Mouse (Mus musculus) c-Kit-positive CD71-positive TER-119-positive erythroid progenitor cells, embryonic 14.5 days (primary cell): ENCODE results near the gene Tcte2.
"Not testable (repeated sequence)": the region's sequence is repeated elsewhere in the genome, so short reads cannot be mapped to it uniquely, and the experiment has no call there.

Experiments
- DNase-seq: peaks from one replicate; pipeline ENCODE4 v3.0.0-alpha.2; 2013; ENCODE audit warnings: low spot score

Gene Tcte2

GRCm38 (mm10) chr17:13761179-13761913 is at the start of gene Tcte2:
Gene Tcte2, minus strand, starts transcription at chr17:13761825.
- no peak for DNase-seq

- DNase-seq = no peak
Measured at GRCm38 (mm10) chr17:13806016-13806415, 44.4 kb upstream of the Tcte2 start.

GRCm38 (mm10) chr17:13802836-13803408 is 41.3 kb upstream of the Tcte2 start:
- no peak for DNase-seq

GRCm38 (mm10) chr17:13797691-13798090 is 36.1 kb upstream of the Tcte2 start:
- no peak for DNase-seq

GRCm38 (mm10) chr17:13790033-13790432 is 28.4 kb upstream of the Tcte2 start:
- DNase-seq = not testable (repeated sequence)

- DNase-seq = no peak
Measured at GRCm38 (mm10) chr17:13783469-13783868, 21.8 kb upstream of the Tcte2 start.

- no peak for DNase-seq
Measured at GRCm38 (mm10) chr17:13781948-13782347, 20.3 kb upstream of the Tcte2 start.

GRCm38 (mm10) chr17:13778865-13779264 is 17.2 kb upstream of the Tcte2 start:
- no peak for DNase-seq

GRCm38 (mm10) chr17:13777676-13778075 is 16.1 kb upstream of the Tcte2 start:
- no peak for DNase-seq

- DNase-seq = no peak
Measured at GRCm38 (mm10) chr17:13769256-13769655, 7.6 kb upstream of the Tcte2 start.

- DNase-seq = no peak
Measured at GRCm38 (mm10) chr17:13768531-13768930, 6.9 kb upstream of the Tcte2 start.

- DNase-seq = not testable (repeated sequence)
Measured at GRCm38 (mm10) chr17:13764911-13765310, 3.3 kb upstream of the Tcte2 start.

- DNase-seq = no peak
Measured at GRCm38 (mm10) chr17:13763819-13764218, 2.2 kb upstream of the Tcte2 start.

GRCm38 (mm10) chr17:13760675-13761178 is 898 bp downstream of the Tcte2 start:
- DNase-seq = no peak

GRCm38 (mm10) chr17:13759853-13760627 is 1.6 kb downstream of the Tcte2 start, which contains the start of gene Afdn:
Gene Afdn, plus strand, starts transcription at chr17:13760539.
- DNase-seq = no peak

- no peak for DNase-seq
Measured at GRCm38 (mm10) chr17:13759156-13759852, 2.3 kb downstream of the Tcte2 start.

- DNase-seq = no peak
Measured at GRCm38 (mm10) chr17:13758586-13758985, 3.0 kb downstream of the Tcte2 start.

- DNase-seq = no peak
Measured at GRCm38 (mm10) chr17:13754940-13755339, 6.7 kb downstream of the Tcte2 start.

GRCm38 (mm10) chr17:13753918-13754317 is 7.7 kb downstream of the Tcte2 start:
- DNase-seq = no peak

- no peak for DNase-seq
Measured at GRCm38 (mm10) chr17:13749027-13749426, 12.6 kb downstream of the Tcte2 start.

- DNase-seq = no peak
Measured at GRCm38 (mm10) chr17:13747681-13748080, 13.9 kb downstream of the Tcte2 start.

GRCm38 (mm10) chr17:13746330-13746729 is 15.3 kb downstream of the Tcte2 start:
- DNase-seq = no peak
